Mouse (Mus musculus) retina, postnatal 7 days (tissue): ENCODE measurements around the gene Olfr224.
"Not testable (repeated sequence)": the region's sequence is repeated elsewhere in the genome, so short reads cannot be mapped to it uniquely, and the experiment has no call there.

Experiments used
- DNase-seq: peaks from one replicate; pipeline ENCODE4 v3.0.0-alpha.2; 2012; ENCODE audit warnings: low read depth, low spot score

Gene Olfr224

DNA sequence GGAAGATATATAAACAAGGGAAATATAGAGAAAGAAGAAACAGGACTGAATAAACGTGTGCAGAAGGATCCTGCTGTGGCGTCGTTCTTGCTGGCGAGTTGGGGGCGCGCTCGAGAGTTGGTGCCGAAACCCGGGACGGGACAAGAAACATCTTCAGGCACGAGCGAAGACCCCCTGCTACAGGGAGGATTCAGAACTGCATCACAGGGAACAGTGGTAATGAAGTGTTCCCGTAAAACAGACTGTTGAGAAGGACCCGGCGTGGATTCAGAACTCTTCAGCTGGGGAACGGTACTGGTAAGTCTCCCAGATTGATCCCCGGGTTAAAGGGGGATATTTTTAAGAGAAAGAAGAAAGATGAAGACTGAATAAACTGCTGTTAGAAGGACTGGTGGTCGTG, 51.4 kb downstream of the Olfr224 start:
- not testable (repeated sequence) for DNase-seq
